Mouse (Mus musculus): ENCODE measurements at regions not wholly inside any gene's neighbourhood (a gene's known extent, or its start where the extent isn't known, plus 50 kb on each side); places are given as distances from the start of the nearest gene placed in this dataset.

DNA sequence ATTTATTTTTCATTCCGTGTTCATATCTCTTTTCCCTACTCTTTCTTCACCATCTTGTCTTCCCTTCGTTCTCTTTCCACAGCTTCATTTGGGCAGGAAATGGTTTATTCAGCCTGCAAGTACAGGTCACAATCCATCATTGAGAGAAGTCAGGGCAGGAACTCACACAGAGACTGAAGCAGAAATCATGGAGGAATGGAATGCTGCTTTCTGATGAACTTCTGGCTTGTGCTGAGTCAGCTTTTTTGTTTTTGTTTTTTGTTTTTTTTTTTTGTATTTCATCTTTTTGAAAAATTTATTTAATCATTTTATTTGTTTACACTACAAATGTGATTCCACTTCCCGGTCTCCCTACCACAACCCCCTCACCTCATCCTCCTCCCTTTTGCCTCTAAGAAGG, 51.2 kb upstream of the Suclg2 start:
- H3K9ac ChIP-seq, result no peak overlapping the region
- H3K27ac ChIP-seq, result no peak overlapping the region
- no peaks in the 10 kb centered on the region for H3K4me1 ChIP-seq
- no peak for ATAC-seq (ENCODE audit: low FRiP score, low read depth)
- 81% methylated on average over 3 of the region's 3 CpGs for WGBS
- H3K4me2 ChIP-seq (replicated peaks), result no peak overlapping the region
- no peaks in the 10 kb centered on the region for H3K36me3 ChIP-seq
- no peaks in the 10 kb centered on the region for H3K27me3 ChIP-seq (replicated peaks)
- H3K4me3 ChIP-seq, result no peak overlapping the region
- H3K9me3 ChIP-seq, result no peaks in the 10 kb centered on the region

DNA sequence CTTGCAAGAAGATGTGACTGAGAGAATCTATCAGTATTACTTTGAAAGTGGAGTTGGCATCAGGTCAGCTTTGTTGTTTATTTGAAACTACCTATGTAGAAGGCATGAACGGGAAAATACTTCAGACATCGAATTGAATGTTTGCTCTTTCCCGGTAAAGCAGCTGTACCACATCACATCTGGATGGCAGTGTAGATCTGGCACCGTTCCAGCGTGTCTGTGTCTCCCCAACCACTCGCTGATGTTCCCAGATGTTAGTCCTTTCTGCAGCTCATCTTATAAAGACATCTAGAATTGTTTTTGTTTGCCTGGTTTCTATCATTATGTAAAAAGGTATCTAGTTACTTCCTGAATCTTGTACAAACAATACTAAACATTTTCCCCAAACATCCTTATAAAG, 83.1 kb upstream of the Suclg2 start:
- no peak overlapping the region for H3K9ac ChIP-seq
- no peaks in the 10 kb centered on the region for H3K4me1 ChIP-seq
- H3K9me3 ChIP-seq, result no peaks in the 10 kb centered on the region
- no peaks in the 10 kb centered on the region for H3K36me3 ChIP-seq
- H3K4me2 ChIP-seq (replicated peaks), result no peak overlapping the region
- H3K27me3 ChIP-seq (replicated peaks), result no peaks in the 10 kb centered on the region
- 89% methylated on average over 6 of the region's 6 CpGs for WGBS
- H3K4me3 ChIP-seq, result no peak overlapping the region
- no peak overlapping the region for H3K27ac ChIP-seq
- no peak for ATAC-seq (ENCODE audit: low FRiP score, low read depth)

DNA sequence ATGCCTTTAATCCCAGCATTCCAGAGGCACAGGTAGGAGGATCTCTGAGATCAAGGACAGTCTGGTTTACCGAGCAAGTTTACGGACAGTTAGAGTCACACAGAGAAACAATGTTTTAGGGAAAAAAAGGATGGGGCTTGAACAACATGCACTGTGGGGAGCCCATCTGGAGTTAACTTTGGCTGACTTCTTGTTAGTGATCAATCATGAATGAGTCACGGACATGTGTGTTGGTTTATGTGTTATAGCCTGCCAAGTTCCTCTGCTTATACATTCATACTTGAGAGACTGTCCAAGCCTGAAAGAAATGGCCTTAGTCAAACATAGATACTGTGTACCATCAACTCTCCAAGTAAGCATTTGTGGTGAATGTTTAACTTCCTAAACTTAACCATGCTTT, 122.9 kb upstream of the Suclg2 start:
- H3K4me2 ChIP-seq (replicated peaks), result no peak overlapping the region
- no peaks in the 10 kb centered on the region for H3K4me1 ChIP-seq
- no peak for ATAC-seq (ENCODE audit: low FRiP score, low read depth)
- H3K36me3 ChIP-seq, result no peaks in the 10 kb centered on the region
- no peak overlapping the region for H3K4me3 ChIP-seq
- WGBS, result 84% methylated on average over 3 of the region's 3 CpGs
- H3K27me3 ChIP-seq (replicated peaks), result no peaks in the 10 kb centered on the region
- H3K9me3 ChIP-seq, result no peaks in the 10 kb centered on the region
- no peak overlapping the region for H3K27ac ChIP-seq
- H3K9ac ChIP-seq, result no peak overlapping the region

DNA sequence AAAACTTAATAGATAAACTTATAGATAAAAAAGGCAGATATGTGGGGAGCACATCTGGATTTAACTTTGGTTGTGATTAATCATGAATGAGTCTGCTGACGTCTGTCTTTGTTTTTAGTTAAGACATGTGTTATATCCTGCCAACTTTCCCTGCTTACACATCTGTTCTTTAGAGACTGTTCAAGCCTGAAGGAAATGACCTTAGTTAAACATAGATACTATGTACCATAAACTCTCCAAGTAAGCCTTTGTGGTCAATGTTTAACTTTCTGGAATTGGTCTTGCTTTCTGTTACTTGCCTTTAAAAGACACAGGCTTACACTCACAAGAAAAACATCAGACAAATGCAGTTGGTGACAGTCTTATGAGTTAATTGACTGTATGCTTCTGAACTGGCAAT, 127.9 kb upstream of the Suclg2 start:
- Histone ChIP-seq H3K9me3 (no peaks in the 10 kb centered on the region), H3K9ac (no peak overlapping the region), H3K36me3 (no peaks in the 10 kb centered on the region), H3K4me1 (no peaks in the 10 kb centered on the region), H3K27me3 (replicated peaks) (no peaks in the 10 kb centered on the region), H3K4me2 (replicated peaks) (no peak overlapping the region), H3K27ac (no peak overlapping the region), H3K4me3 (no peak overlapping the region)
- no peak for ATAC-seq (ENCODE audit: low FRiP score, low read depth)
- 65% methylated on average over 1 of the region's 1 CpGs for WGBS

DNA sequence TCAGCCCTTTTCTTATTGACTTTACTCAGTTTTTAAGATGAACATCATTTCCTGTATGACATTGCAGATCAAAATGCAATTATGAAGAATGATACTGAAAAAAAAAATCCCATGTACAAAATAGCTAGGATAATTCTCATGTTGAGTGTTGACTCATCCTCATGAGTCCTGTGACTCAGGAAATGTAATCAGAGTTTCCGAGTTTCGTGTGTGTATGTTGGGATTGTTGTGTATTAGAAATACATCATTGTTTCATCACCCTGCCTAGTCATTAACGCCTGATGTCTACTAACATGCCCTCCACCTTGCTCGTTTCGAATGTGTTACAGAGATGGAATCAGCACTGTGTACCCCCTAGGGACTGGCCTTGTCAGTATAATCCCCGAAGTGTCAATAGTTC, 156.9 kb upstream of the Suclg2 start:
- Histone ChIP-seq H3K9ac (no peak overlapping the region), H3K27ac (no peak overlapping the region), H3K9me3 (no peaks in the 10 kb centered on the region), H3K36me3 (no peaks in the 10 kb centered on the region), H3K4me2 (replicated peaks) (no peak overlapping the region), H3K27me3 (replicated peaks) (no peaks in the 10 kb centered on the region), H3K4me3 (no peak overlapping the region), H3K4me1 (no peaks in the 10 kb centered on the region)
- 90% methylated on average over 6 of the region's 6 CpGs for WGBS
- no peak for ATAC-seq (ENCODE audit: low FRiP score, low read depth)

DNA sequence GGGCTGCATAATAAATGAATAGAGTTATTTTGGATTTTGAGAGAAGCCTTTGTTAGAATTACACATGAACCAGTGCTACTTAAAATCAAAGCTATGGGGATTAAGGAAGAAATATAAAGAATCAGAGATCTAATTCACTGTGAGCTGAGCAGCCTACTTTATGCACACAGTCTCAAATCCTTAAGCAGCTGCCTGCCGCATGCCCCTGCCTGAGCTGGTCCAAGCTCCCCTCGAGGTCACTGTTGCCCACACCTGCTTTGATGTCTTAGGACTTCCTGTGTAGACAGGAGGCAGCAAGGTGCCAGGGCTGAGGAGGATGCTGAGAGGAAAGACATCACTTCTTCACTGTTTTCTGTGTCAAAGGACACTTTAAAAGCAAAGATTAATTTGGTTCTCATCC, 157.7 kb upstream of the Suclg2 start:
- no peak overlapping the region for H3K9ac ChIP-seq
- H3K4me1 ChIP-seq, result no peaks in the 10 kb centered on the region
- no peak overlapping the region for H3K4me3 ChIP-seq
- ATAC-seq (ENCODE audit: low FRiP score, low read depth), result no peak
- no peaks in the 10 kb centered on the region for H3K9me3 ChIP-seq
- H3K4me2 ChIP-seq (replicated peaks), result no peak overlapping the region
- H3K27me3 ChIP-seq (replicated peaks), result no peaks in the 10 kb centered on the region
- no peaks in the 10 kb centered on the region for H3K36me3 ChIP-seq
- H3K27ac ChIP-seq, result no peak overlapping the region
- 55% methylated on average over 2 of the region's 2 CpGs for WGBS

DNA sequence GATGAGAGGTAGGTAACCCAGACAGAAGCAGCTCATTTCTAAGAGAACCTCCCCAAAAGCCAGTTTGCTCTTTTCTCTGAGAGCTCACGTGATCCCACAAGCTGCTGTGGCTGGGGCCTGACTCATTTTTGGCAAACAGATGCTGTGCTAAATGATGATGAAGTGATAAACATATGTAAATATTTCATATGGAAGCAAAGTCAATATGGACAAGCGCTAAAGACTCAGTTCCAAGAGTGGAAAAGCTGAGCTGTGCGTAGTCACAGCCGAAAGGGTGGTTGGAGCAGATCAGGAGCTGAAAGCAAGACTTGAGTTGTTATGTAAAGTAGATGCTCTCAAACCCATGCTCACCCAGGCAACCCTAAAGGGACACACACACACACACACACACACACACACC, 168.0 kb upstream of the Suclg2 start:
- H3K36me3 ChIP-seq, result no peaks in the 10 kb centered on the region
- H3K27me3 ChIP-seq (replicated peaks), result no peaks in the 10 kb centered on the region
- H3K27ac ChIP-seq, result no peak overlapping the region
- H3K4me1 ChIP-seq, result no peaks in the 10 kb centered on the region
- no peak overlapping the region for H3K9ac ChIP-seq
- H3K4me2 ChIP-seq (replicated peaks), result no peak overlapping the region
- 89% methylated on average over 4 of the region's 4 CpGs for WGBS
- H3K4me3 ChIP-seq, result no peak overlapping the region
- H3K9me3 ChIP-seq, result no peaks in the 10 kb centered on the region
- no peak for ATAC-seq (ENCODE audit: low FRiP score, low read depth)

DNA sequence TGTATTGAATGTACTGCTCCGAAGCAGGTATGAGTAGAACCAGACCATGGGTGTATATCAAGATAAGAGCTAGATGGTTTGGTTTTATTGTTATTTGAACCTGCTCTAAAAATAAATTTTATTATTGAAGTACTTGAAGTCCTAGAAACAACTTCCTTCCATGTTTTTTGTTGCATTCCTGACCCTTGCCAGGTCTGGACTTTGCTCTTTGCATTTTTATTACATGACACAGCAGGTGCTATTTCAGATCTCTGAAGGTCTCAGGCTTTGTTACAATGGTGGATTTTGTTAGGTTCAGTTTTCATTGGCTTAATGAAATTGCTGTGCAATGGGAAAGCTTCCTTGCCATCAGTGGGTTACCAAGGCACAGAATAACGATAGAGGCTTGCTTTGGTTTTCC, 184.0 kb upstream of the Suclg2 start:
- H3K27me3 ChIP-seq (replicated peaks), result no peaks in the 10 kb centered on the region
- no peaks in the 10 kb centered on the region for H3K9me3 ChIP-seq
- 87% methylated on average over 2 of the region's 2 CpGs for WGBS
- H3K4me2 ChIP-seq (replicated peaks), result no peak overlapping the region
- ATAC-seq (ENCODE audit: low FRiP score, low read depth), result no peak
- H3K4me3 ChIP-seq, result no peak overlapping the region
- H3K9ac ChIP-seq, result no peak overlapping the region
- no peaks in the 10 kb centered on the region for H3K4me1 ChIP-seq
- no peak overlapping the region for H3K27ac ChIP-seq
- no peaks in the 10 kb centered on the region for H3K36me3 ChIP-seq

DNA sequence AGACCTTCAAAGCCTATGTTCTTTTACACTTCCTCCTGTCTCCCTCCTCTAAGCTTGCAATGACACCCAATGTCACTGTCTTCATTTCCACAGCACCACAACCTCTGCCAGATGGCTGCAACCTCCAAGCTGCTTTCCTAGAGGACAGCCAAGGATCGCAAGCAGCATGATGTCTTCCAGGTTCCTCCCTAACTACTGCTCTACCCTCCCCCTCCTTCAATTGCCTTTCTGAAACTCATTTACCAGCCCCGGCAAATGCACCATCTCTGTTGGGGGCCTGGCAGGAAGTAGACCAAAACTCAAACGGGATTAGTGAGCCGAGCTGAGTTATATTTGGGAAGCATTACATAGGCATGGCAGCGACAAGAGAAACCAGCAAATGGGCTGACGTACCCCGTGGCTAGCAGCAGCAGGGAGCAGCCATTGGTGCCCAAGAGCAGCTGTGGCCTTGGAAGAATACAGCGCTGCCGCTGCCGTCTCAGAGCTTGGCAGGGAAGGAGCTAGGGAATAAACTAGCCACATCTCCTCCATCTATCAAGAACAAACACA, 185.6 kb upstream of the Suclg2 start:
- H3K27me3 ChIP-seq (replicated peaks), result no peaks in the 10 kb centered on the region
- no peak overlapping the region for H3K27ac ChIP-seq
- no peak overlapping the region for H3K9ac ChIP-seq
- H3K9me3 ChIP-seq, result no peaks in the 10 kb centered on the region
- H3K36me3 ChIP-seq, result no peaks in the 10 kb centered on the region
- H3K4me3 ChIP-seq, result no peak overlapping the region
- H3K4me1 ChIP-seq, result no peaks in the 10 kb centered on the region
- WGBS, result 43% methylated on average over 10 of the region's 10 CpGs
- 0 out of 2 replicates have a peak overlapping the region, but pooled peaks have one; percentile 2 for H3K4me2 ChIP-seq (replicated peaks)
- ATAC-seq (ENCODE audit: low FRiP score, low read depth), result no peak

DNA sequence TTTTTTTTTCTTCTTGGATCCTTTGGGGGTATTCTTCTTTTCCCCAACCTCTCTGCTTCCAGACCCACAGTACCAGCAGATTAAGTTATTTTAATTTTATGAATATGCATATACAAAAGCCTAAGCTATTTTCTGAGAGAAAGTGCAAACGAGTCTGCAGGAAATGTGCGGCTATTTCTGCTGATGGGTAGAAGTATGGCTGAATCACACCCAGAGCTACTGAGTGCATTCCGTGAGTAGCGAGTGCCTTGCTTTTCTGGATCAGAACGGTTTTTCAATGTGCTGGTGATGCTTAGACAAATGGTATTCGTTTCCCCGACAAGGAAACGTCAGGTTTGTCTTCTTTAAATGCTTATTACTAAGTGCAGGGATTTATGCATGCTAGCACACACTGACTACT, 186.5 kb upstream of the Suclg2 start:
- Histone ChIP-seq H3K9ac (no peak overlapping the region), H3K4me2 (replicated peaks) (no peak overlapping the region), H3K27me3 (replicated peaks) (no peaks in the 10 kb centered on the region), H3K27ac (no peak overlapping the region), H3K36me3 (no peaks in the 10 kb centered on the region), H3K4me1 (no peaks in the 10 kb centered on the region), H3K9me3 (no peaks in the 10 kb centered on the region), H3K4me3 (no peak overlapping the region)
- WGBS, result 90% methylated on average over 8 of the region's 8 CpGs
- no peak for ATAC-seq (ENCODE audit: low FRiP score, low read depth)

DNA sequence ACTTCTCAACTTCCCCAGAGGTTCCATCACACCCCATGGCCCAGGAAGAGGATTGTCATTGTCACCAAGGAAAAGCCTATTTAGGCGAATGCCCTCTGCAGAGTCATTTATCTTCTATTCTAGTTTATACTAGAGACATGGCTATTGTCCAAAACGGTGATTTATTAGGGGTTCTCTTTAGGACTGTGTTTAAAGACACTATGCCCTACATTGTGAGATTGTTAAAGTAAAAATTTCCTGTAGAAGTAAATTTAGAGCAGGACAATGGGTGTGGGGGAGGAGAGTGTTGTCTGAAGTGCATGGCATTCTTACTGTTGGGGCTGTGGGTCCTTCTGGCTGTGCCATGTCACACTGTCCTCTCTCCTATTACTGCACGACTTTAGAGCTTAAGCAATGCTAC, 191.2 kb upstream of the Fam19a1 start:
- ATAC-seq (ENCODE audit: low FRiP score, low read depth), result peak; percentile 48; the same call in 1 of the 2 replicates
- H3K36me3 ChIP-seq, result no peaks in the 10 kb centered on the region
- H3K4me3 ChIP-seq, result no peak overlapping the region
- H3K4me2 ChIP-seq (replicated peaks), result no peak overlapping the region
- WGBS, result 40% methylated on average over 3 of the region's 3 CpGs
- H3K9me3 ChIP-seq, result no peaks in the 10 kb centered on the region
- no peak overlapping the region for H3K27ac ChIP-seq
- peaks cover 10% of the 10 kb centered on the region for H3K4me1 ChIP-seq
- H3K9ac ChIP-seq, result no peak overlapping the region
- H3K27me3 ChIP-seq (replicated peaks), result no peaks in the 10 kb centered on the region

DNA sequence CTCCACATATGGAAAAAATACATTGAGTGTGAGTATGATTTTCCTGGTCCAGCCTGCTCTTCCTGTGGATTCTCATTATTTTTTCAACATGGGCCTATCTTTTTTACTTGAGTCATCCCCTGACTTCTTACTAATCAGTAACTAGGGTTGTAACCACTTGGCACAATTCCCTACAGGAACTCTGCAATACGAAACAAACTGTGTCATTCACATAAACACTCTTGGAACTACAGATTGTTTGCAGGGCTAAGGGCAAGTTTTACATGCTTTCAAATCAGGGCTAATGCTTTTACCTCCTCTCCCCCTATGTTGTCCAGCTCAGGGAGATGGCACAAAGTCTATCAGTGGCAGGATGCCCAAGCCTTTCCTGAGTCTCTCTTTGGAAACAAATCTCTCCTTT, 178.4 kb upstream of the Fam19a1 start:
- no peak for ATAC-seq (ENCODE audit: low FRiP score, low read depth)
- Histone ChIP-seq H3K36me3 (no peaks in the 10 kb centered on the region), H3K9ac (no peak overlapping the region), H3K4me1 (no peaks in the 10 kb centered on the region), H3K4me2 (replicated peaks) (no peak overlapping the region), H3K27me3 (replicated peaks) (no peaks in the 10 kb centered on the region), H3K9me3 (no peaks in the 10 kb centered on the region), H3K27ac (no peak overlapping the region), H3K4me3 (no peak overlapping the region)
- 84% methylated on average over 1 of the region's 1 CpGs for WGBS

DNA sequence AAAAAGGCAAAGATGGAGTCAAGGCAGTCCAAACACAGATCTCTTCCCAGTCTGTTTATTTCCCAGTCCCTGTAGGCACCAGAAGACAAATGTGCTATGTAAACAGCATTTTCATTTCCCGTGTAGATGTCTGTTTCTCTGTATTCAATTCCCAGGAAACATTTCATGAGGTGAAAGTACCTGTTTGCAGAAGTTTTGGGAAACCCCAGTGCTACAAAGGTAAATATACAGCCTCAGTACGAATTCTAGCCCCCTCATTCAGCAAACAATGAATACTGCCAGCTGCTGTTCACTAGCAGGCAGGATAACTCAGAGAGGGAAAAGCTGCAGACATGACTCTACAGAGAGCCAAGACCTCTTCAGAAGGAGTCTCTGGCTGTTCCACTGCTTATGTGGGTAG, 176.4 kb upstream of the Fam19a1 start:
- ATAC-seq (ENCODE audit: low FRiP score, low read depth), result no peak
- Histone ChIP-seq H3K9me3 (no peaks in the 10 kb centered on the region), H3K4me2 (replicated peaks) (no peak overlapping the region), H3K36me3 (no peaks in the 10 kb centered on the region), H3K27ac (no peak overlapping the region), H3K4me1 (no peaks in the 10 kb centered on the region), H3K4me3 (no peak overlapping the region), H3K9ac (no peak overlapping the region), H3K27me3 (replicated peaks) (no peaks in the 10 kb centered on the region)
- 62% methylated on average over 2 of the region's 2 CpGs for WGBS

All from neural tube, embryonic 12.5 days (tissue).